Mouse (Mus musculus): ENCODE results near the gene Ephb1.

DNA sequence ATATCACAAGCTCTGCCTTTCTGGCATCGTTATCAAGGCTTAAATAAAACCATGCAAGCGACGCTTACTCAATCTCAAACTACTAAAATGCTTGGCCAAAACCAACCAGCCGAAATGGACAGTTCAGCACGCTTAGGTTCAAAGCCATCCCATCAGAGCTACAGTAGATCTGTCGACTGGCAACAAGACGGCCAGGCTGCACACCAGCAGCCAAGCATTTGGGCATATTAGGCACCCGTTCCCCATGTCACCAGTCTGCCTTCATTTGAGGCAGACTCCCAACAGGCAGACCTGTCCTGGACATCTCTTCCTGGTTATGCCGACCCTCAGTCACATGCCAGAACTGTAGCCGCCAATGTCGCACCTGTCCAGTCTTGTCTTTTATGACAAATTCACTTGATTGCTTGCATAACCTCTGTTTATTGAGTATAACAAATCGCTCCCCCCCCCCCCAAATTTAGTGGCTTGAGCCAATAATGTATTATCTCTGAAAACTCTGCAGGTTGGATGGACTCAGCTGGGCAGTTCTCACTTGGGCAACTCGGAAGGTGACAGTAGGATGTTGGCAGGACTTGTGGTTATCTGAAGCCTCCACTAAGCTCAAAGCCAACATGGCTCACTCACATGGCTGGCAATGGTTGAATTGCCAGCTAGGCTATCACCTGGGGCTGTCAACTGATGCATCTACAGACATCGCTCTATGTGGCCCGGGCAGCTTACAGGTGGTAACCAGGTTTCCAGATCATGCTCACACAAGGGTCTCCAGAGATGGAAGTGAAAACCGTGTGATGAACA lies 24.0 kb downstream of the Ephb1 start:
- TF ChIP-seq CTCF (IDR thresholded peaks at IDR 0.05; ENCODE audit: control insufficient read depth, insufficient read depth, insufficient read length) (no peak), MYOD1 (IDR thresholded peaks at IDR 0.05; ENCODE audit: control insufficient read depth, insufficient read length, low read depth) (no peak), MAX (IDR thresholded peaks at IDR 0.05) (no peak), USF1 (IDR thresholded peaks at IDR 0.05; ENCODE audit: low read depth) (no peak), CEBPB (IDR thresholded peaks at IDR 0.05; ENCODE audit: low read depth) (no peak)
